14 mouse cellular contexts compared by ENCODE assay signal in the genomic region with DNA sequence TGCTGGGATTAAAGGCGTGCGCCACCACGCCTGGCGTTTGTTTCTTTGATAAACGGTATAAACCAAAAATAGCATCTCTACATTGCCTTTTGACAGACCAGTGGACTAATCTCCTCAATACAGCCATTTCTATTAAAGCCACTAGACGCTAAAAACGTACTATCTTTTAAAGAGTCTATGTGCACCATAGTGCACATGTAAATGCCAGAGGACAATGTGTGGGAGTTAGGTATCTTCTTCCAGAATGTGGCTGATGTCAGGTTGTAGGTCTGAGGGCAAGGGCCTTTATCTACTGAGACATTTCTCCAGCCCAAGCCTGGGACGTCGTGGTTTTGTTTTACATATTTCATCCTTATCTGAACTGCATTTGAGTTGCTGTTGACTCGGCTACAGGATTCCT.
"Had no signal": no experiment of that assay in that cellular context is flagged by ENCODE, and none has a peak within 500 bp of the region (broad histone marks: within the 10 kb centered on the region; RNA-seq: fewer than 3 reads in every experiment).

No protein-coding gene starts in this region.

- DNase-seq: kidney, adult 11 months; kidney, adult 9 months; kidney, postnatal 36 days; layer of hippocampus, adult 9-11 months; lung, adult 2 months; lung, postnatal 36 days; right cerebral cortex, postnatal 14 days; thymus, postnatal 36 days had no signal

- H3K27me3 ChIP-seq: midbrain, embryonic 13.5 days; neural tube, embryonic 15.5 days; stomach, embryonic 15.5 days had no signal

- H3K4me3 ChIP-seq: limb, embryonic 10.5 days; midbrain, embryonic 13.5 days; neural tube, embryonic 15.5 days; stomach, embryonic 15.5 days had no signal

- H3K9ac ChIP-seq: midbrain, embryonic 13.5 days; neural tube, embryonic 15.5 days; stomach, embryonic 15.5 days had no signal

- H3K4me1 ChIP-seq: limb, embryonic 10.5 days; midbrain, embryonic 13.5 days; neural tube, embryonic 15.5 days; stomach, embryonic 15.5 days had no signal

- H3K4me2 ChIP-seq: midbrain, embryonic 13.5 days; neural tube, embryonic 15.5 days; stomach, embryonic 15.5 days had no signal

- H3K9me3 ChIP-seq: limb, embryonic 10.5 days; midbrain, embryonic 13.5 days; neural tube, embryonic 15.5 days; stomach, embryonic 15.5 days had no signal

- H3K27ac ChIP-seq: kidney, postnatal 0 days; limb, embryonic 10.5 days; midbrain, embryonic 13.5 days; neural tube, embryonic 15.5 days; stomach, embryonic 15.5 days had no signal

- ATAC-seq: lung, postnatal 0 days; midbrain, embryonic 13.5 days had no signal
